Mouse (Mus musculus) liver, adult 2 months (tissue): Measurements from ENCODE around the gene Mesd.

Experiments
- CTCF ChIP-seq: fragments of 200-500 bp; IDR thresholded peaks from 2 replicates; pipeline ENCODE4 v1.5.1; 2011; ENCODE audit warnings: low read depth, low read length, control low read depth
- POLR2A ChIP-seq: fragments of 200-500 bp; IDR thresholded peaks from 2 replicates; pipeline ENCODE4 v1.6.1; 2011; ENCODE audit warnings: low read length, control low read depth; ENCODE audit not compliant: insufficient read depth; ENCODE audit errors: extremely low read depth

GRCm38 (mm10) chr7:83857921-83858320, 26.3 kb upstream of the Mesd start:
- TF ChIP-seq CTCF (no peak), POLR2A (no peak)
